Mouse (Mus musculus) heart, postnatal 14 days (tissue): Measurements from ENCODE around the gene Kif11. TPM values are rescaled to one million over a fixed set of nuclear protein-coding genes. Genes with fewer than 3 reads are reported as not detected.

Source experiments
- DNase-seq, 2 experiments: peaks; one replicate each; pipeline ENCODE4 v3.0.0; 2021 to 2022
- intact Hi-C: fragments of 180-260 bp; cut with DNase I; formaldehyde crosslinking; loops from one replicate; pipeline ENCODE4 v1.15.1; 2025
- long read RNA-seq, 2 experiments: library from polyadenylated mRNA; stranded (forward); transcript quantifications; one replicate each; pipeline ENCODE4 v2.0.0; 2021
- total RNA-seq, 2 experiments: library from RNA; stranded (reverse); gene quantifications; 2 replicates each; pipeline ENCODE4 v1.2.3; 2021

Kif11 gene
- total RNA-seq = 1 to 10 TPM; 3.4 to 6.5 TPM
- long read RNA-seq, experiment 1, full-length matches to known transcripts = 9 of 10 reads
- long read RNA-seq, experiment 1, partial matches to known transcripts = 0 of 10 reads
- long read RNA-seq, experiment 1, other reads (novel, unspliced or antisense) = 1 of 10 reads
- long read RNA-seq, experiment 2 = 0 reads

- intact Hi-C loops = no loop called here
- peak; percentile 98 for DNase-seq
These were observed at the start of gene Kif11 for GRCm38 (mm10) chr19:37375755-37376615. Gene Kif11 (plus strand): TSS chr19:37376403.

- intact Hi-C loops = no loop called here
- DNase-seq = no peak
These were observed 49.0 kb upstream of the Kif11 start for GRCm38 (mm10) chr19:37327216-37327615.

- intact Hi-C loops = no loop called here
- no peak for DNase-seq
These were observed 43.5 kb upstream of the Kif11 start for GRCm38 (mm10) chr19:37332726-37333125.

- no peak for DNase-seq
- intact Hi-C loops = no loop called here
These were observed 42.8 kb upstream of the Kif11 start for GRCm38 (mm10) chr19:37333357-37333756.

- intact Hi-C loops = no loop called here
- DNase-seq = no peak
These were observed 40.8 kb upstream of the Kif11 start for GRCm38 (mm10) chr19:37335392-37335791.

GRCm38 (mm10) chr19:37337752-37338151 lies 38.5 kb upstream of the Kif11 start, which contains the start of gene Ide:
Gene Ide (minus strand): TSS chr19:37337852.
- intact Hi-C loops = no loop called here
- DNase-seq = no peak

GRCm38 (mm10) chr19:37340495-37340894 lies 35.7 kb upstream of the Kif11 start:
- intact Hi-C loops = no loop called here

GRCm38 (mm10) chr19:37340931-37341330 lies 35.3 kb upstream of the Kif11 start:
- intact Hi-C loops = no loop called here
- no peak for DNase-seq

More at GRCm38 (mm10) chr19:37340495-37340894, 35.7 kb upstream of the Kif11 start:
- DNase-seq = no peak

GRCm38 (mm10) chr19:37343899-37344298 lies 32.3 kb upstream of the Kif11 start:
- intact Hi-C loops = no loop called here
- DNase-seq = no peak

GRCm38 (mm10) chr19:37346258-37346657 lies 29.9 kb upstream of the Kif11 start:
- no peak for DNase-seq
- intact Hi-C loops = no loop called here

- DNase-seq = peak; percentile 26 to 29
- intact Hi-C loops = no loop called here
These were observed 27.9 kb upstream of the Kif11 start for GRCm38 (mm10) chr19:37348331-37348730.

GRCm38 (mm10) chr19:37348952-37349351 lies 27.3 kb upstream of the Kif11 start:
- intact Hi-C loops = no loop called here
- no peak for DNase-seq

- intact Hi-C loops = no loop called here
- no peak for DNase-seq
These were observed 23.4 kb upstream of the Kif11 start for GRCm38 (mm10) chr19:37352756-37353155.

GRCm38 (mm10) chr19:37353331-37353730 lies 22.9 kb upstream of the Kif11 start:
- intact Hi-C loops = no loop called here
- DNase-seq = no peak

GRCm38 (mm10) chr19:37360044-37360443 lies 16.2 kb upstream of the Kif11 start:
- intact Hi-C loops = no loop called here
- no peak for DNase-seq

GRCm38 (mm10) chr19:37362545-37362944 lies 13.7 kb upstream of the Kif11 start:
- intact Hi-C loops = no loop called here
- no peak for DNase-seq

- intact Hi-C loops = no loop called here
- DNase-seq = no peak
These were observed 12.9 kb upstream of the Kif11 start for GRCm38 (mm10) chr19:37363128-37363939.

- intact Hi-C loops = no loop called here
- DNase-seq = no peak
These were observed 7.2 kb upstream of the Kif11 start for GRCm38 (mm10) chr19:37368990-37369389.

- DNase-seq = no peak
- intact Hi-C loops = no loop called here
These were observed 6.3 kb upstream of the Kif11 start for GRCm38 (mm10) chr19:37369921-37370320.

- intact Hi-C loops = no loop called here
- DNase-seq = no peak
These were observed 5.8 kb upstream of the Kif11 start for GRCm38 (mm10) chr19:37370356-37370755.
